Mouse (Mus musculus): ENCODE results near the gene Gm14408.
"Not testable (repeated sequence)": the region's sequence is repeated elsewhere in the genome, so short reads cannot be mapped to it uniquely, and the experiment has no call there.

The Gm14408 gene

GRCm38 (mm10) chr2:176830840-176831239, at the start of gene Gm14408:
Gm14408 (plus strand) TSS chr2:176831140.
- not testable (repeated sequence) for DNase-seq

DNA sequence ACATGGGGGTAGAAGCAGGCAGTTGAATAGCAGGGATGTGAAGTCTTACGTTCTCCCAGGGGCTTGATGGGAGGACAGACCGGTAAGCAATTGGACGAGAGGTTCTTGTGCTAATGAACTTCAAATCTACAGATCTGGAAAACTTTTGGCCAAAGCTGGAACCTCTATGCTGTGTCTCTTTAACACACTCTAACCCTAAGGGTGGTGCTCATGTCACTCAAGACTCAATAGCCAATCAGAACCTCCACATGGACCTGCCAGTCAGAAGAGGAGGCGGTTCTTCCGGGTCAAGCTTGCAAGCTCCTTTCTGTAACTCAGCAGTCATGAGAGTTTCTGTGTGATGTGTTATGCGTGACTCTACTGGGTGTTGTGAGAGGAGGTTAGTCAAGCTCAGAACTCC, 32.6 kb upstream of the Gm14408 start, which contains the start of gene Gm14295:
Gene Gm14295 (plus strand): TSS at position 301 of the 400 bp plus-strand sequence.
- DNase-seq: not testable (repeated sequence)

- not testable (repeated sequence) for DNase-seq
Observed at GRCm38 (mm10) chr2:176798785-176799184, 32.2 kb upstream of the Gm14408 start.

All from cerebellum, adult 9-11 months (tissue).